Mouse (Mus musculus) CH12F3 (cell line): Measurements from ENCODE around the gene Gm7247.
"Not testable (repeated sequence)": the region's sequence is repeated elsewhere in the genome, so short reads cannot be mapped to it uniquely, and the experiment has no call there.

Experiments used
- in situ Hi-C: fragments of 300-500 bp; cut with MboI; formaldehyde crosslinking; loops from 2 replicates; pipeline ENCODE4 v1.14.3; 2020; ENCODE audit warnings: low sequenced_read_pairs

Gm7247 gene

DNA sequence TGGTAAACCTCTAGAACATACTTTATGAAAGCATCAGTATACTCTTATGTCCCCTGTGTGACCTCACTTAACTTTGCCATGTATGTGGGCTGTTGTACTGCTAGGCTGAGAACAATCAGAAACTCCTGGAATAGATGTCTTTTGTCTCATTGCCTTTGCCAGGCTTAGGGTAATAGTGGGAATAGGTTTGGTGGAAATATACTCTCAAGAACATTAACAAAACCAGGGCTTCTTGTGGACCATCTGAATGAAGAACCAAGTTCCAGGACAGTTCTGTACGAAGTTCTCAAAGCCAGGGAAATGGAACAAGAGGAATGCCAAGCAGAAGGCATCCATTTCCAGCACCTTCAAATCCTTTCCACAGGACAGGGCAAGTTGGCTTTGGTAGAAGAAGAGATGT lies at the start of gene Gm7247:
Gene Gm7247 (plus strand): TSS at position 301 of the 400 bp plus-strand sequence.
- in situ Hi-C loops, result no loop called here

DNA sequence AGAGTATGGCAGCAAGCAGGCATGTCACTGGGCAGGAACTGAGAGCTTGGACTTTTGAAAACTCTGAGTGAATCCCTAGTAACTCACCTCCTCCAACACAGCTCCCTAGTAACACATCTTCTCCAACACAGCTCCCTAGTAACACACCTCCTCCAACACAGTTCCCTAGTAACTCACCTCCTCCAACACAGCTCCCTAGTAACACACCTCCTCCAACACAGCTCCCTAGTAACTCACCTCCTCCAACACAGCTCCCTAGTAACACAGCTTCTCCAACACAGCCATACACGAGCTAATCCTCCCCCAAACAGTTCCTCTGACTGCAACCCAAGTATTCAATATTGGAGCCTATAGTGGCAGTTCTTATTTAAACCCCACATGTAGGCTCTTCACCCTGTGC lies 37.6 kb upstream of the Gm7247 start:
- in situ Hi-C loops, result no loop called here

DNA sequence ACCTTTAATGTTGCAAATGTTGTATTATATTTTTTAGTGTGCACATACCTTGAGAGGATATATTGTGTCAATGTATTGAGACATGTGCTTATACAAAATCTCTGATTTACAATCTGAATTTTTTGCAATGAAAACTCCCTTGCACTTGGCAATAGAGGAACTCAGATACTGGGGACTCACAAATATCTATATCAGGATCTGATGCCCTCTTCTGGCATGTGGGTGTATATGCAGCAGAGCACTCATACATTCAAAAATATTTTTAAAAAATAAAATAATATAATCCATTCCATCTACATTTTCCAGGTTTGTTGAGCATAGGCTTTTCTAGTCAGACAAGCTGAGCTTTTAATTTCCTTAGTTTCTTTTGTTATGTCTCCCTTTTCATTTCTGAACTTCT lies 15.5 kb upstream of the Gm7247 start:
- in situ Hi-C loops, result no loop called here

DNA sequence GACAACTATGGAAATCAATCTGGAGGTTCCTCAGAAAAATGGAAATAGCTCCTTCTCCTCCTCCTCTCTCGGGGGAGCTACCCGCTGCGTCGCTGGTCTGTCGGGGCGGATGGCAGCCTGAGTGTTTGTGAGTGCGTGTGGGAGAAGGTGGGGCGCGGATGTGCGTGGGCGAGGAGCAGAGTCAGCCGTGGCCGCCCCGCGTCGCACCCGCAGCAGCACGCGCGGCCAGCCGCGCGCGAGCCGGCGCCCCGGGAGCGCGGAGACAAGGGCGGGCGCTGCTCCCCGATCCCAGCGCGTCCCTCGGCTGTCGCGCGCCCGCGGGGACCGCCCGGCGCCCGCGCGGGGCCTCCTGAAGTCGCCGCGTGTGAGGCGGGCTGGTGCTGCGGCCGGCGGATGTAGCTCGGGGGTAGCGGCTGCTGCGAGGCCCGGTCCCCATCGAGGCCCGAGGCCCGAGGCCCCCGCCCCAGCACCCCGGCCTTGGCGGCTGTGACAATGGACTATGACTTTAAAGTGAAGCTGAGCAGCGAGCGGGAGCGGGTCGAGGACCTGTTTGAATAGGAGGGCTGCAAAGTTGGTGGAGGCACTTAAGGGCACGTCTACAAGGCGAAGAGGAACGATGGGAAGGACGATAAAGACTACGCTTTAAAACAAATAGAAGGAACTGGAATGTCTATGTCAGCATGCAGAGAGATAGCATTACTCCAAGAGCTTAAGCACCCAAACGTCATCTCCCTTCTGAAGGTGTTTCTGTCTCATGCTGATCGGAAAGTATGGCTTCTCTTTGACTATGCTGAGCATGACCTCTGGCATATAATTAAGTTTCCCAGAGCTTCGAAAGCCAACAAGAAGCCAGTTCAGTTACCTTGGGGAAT lies 3.2 kb upstream of the Gm7247 start:
- in situ Hi-C loops, result no loop called here

DNA sequence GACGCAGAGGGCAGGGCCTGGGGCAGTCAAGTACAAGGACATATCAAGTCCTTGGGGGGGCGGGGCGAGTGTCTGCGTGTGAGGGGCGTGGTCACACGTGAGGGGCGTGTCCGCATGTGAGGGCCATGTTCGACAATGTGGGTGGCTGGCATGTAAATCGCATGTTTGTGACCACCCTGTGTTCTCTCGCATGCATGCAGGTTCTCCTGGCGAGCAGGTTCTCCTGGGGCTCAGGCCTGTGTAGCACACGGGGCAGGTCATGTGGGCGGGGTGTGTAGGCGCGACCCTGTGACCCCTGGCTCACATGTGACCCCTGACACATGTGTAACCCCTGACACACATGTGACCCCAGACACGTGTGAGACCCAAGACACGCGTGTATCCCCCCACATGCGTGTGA lies 21.2 kb downstream of the Gm7247 start:
- in situ Hi-C loops, result no loop called here

DNA sequence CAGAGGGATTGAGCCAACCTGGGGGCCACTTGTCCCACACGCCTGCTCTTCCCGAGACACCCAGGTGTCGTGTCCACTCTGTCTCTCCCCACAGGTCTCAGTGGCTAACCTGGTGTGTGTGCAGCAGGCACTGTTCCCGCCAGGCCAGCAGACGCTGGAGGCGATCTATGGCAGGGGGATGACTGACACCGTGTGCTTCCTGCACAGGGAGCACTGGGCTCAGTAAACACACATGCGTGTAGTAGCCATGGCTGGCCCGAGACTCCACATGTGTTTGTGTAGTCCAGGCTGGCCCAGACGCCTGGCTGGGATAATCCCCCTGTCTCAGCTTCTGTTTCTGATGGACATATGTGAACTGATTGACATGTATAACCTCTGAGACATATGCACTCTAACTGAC lies 22.8 kb downstream of the Gm7247 start:
- in situ Hi-C loops, result no loop called here

DNA sequence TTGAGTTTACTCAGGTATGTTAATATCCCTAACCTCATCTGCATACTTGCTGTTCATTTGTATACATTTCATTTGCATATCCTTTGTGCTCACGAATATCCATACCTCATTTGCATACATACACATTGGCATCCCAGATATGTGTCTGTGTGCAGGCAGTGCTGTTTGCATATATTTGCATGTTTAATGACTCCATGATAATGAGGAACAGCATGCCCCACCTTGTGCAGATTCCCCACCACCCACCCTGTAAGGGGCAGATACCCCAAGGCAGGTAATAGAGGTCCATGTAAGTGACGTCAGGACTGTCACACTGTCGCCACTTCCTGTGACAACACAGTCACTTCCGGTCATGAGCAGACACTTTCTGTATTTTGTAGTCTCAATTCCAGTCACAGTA lies 24.2 kb downstream of the Gm7247 start:
- in situ Hi-C loops, result no loop called here

DNA sequence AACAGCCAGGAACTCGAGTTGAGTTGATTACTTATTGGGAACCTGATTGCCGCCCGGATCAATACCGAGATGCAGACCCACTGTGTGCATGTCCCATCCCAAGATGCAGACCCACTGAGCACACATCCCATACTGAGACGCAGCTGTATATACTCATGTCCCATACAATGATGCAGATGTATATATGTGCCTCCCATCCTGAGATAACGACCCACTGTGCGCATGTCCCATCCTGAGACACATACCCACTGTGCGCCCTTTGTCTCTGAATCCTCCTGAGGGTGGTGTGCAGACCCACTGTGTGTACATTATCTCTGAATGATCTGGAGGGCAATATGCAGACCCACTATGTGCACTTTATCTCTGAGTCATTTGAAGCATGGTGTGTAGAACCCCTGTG lies 26.2 kb downstream of the Gm7247 start:
- in situ Hi-C loops, result no loop called here

DNA sequence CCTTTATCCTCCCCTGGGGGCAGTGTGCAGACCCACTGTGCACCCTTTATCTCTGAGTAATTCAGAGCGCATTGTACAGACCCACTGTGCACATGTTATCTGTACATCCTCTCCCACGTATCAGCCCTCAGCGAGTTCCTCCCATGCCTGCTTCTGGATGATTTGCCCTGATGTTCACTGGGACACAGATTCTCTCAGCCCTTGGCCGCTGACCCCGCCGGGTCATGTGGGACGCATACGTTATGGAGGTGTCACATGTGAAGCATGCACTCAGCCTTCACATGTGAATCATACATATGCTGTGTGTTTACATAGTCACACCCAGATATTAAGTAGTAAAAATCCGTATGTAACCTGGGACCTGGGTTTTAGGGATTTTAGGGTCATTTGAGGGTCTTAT lies 26.7 kb downstream of the Gm7247 start:
- in situ Hi-C loops, result no loop called here

DNA sequence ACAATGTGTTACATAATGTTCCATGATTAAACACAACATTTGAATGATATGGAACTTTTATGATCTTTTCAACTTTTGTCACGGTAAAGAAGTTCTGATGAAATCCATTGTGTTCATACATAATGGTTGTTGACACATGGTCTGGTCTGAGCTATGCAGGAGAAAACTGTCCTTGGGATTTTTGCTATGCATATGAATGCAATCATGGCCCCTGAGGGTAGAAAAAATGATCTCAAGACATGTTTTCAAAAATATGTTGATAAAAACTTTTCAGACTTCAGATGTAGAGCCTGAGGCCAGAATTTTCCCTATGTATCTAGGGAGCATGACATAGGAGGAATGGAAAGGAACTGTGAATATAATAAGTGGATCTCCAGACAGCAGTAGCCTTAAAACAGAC lies 49.0 kb downstream of the Gm7247 start, which contains the start of gene Vmn2r88:
Gene Vmn2r88 (plus strand): TSS at position 301 of the 400 bp plus-strand sequence.
- in situ Hi-C loops, result no loop called here

DNA sequence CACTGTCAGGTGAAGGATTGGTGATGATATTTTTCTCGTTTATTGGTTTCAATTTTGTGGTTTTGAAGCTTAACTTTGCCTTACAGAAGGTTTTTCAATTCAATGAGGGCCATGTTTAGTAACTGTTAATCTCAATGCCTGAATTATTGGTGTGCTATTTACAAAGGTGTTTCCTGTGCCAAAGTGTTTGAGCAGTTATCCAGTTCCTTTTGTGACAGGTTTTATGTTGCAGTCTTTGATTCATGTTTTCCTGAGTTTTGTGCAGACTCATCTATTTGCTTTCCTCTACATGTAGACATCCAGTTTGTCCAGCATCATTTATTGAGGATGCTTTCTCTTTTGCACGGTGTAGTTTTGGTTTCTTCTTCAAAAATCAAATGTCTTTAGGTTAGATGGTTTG lies 62.3 kb downstream of the Gm7247 start:
- in situ Hi-C loops, result no loop called here

DNA sequence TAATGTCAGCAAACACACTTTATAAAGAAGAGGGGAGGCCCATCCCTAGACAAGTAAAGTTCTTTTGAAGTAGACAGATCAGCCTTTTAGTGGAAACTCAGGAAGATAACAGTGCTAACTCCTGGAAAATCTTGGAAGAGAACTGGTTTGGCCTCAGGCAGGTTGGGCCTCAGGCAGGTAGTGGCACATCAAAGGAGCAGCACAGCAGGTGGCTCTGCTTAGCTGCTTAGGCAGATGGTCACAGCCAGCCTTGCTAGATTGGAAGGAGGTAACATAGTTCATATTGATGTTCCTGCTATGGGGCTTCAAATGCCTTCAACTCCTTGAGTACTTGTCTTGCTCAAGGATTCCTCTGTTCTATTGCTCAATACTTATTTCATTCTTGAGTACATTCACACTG lies 68.6 kb downstream of the Gm7247 start:
- in situ Hi-C loops, result not testable (repeated sequence)

DNA sequence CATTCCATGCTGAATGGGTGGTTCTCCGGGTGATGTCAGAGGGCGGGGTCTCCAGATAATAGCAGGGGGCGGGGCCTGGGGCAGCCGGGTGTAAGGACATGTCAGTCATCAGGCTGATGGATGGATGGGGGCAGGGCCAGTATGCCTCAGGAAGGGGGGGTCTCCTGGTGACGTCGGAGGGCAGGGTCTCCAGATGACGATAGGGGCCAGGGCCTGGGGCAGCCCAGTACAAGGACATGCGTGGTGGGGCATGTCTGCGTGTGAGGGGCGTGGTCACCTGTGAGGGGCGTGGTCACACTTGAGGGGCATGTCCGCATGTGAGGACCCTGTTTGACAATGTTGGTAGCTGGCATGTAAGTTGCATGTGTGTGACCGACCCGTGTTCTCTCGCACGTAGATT lies 73.0 kb downstream of the Gm7247 start:
- in situ Hi-C loops, result no loop called here

DNA sequence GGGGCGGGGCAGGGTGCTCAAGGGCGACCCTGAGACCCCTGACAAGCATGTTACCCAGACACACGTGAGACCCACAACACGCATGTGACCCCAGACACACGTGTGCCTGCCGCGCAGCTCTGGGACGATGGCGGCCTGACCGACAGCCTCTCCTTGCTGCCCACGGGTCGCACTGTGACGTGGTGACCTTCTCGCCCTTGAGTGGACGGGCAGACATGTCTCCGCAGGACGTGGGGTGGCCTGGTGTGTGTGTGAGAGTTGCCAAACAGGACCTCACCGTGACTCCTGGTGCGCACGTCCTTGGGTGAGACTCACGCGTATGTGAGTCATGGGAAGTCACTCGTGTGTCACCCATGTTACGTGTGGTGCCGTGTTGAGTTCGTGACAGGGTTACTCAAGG lies 73.5 kb downstream of the Gm7247 start:
- in situ Hi-C loops, result no loop called here

DNA sequence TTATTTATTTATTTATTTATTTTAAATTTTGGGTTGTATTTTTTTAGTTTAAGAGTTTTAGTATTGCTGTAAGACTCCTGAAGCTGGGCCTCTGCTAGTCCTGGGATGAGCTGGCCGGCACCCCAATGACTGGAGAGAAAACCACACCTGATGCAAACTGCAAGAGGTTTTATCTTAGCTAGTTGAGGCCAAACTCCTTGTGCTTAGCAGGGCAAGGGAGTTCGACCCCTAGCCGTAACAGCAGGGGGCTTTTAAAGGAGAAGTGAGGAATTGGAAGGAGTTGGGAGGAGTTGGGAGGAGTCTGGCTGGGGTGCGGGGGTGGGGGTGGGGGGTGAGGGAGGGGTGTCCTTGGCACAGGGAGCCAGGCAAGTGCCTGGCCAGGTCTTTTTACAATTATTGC lies 77.4 kb downstream of the Gm7247 start:
- in situ Hi-C loops, result no loop called here

DNA sequence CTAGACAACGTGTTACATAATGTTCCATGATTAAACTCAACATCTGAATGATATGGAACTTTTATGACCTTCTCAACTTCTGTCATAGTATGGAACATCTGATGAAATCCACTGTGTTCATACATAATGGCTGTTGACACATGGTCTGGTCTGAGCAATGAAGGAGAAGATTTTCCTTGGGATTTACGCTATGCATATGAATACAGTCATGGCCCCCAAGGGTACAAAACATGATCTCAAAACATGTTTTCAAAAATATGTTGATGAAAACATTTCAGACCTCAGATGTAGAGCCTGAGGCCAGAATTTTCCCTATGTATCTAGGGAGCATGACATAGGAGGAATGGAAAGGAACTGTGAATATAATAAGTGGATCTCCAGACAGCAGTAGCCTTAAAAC lies 90.0 kb downstream of the Gm7247 start, which contains the start of gene Vmn2r89:
Gene Vmn2r89 (plus strand): TSS at position 301 of the 400 bp plus-strand sequence.
- in situ Hi-C loops, result not testable (repeated sequence)

DNA sequence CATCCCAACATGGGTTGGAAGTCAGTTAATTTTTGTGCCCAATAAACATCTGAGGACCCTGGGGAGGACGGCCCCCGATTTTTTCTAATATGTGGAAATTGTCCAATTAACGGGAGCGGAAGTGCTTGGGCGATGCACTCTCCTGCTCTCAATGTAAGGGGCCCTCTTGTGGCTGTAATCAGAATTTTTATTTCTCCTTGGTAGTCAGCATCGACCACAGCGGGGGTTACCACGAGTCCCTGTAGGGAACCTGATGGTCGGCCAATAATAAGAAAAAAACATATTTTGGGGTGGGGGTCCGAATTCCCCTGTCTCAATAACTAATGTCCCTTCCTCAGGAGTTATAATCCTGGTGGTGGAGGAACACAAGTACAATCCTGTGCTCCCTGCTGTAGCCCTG lies 118.7 kb downstream of the Gm7247 start:
- in situ Hi-C loops, result not testable (repeated sequence)

DNA sequence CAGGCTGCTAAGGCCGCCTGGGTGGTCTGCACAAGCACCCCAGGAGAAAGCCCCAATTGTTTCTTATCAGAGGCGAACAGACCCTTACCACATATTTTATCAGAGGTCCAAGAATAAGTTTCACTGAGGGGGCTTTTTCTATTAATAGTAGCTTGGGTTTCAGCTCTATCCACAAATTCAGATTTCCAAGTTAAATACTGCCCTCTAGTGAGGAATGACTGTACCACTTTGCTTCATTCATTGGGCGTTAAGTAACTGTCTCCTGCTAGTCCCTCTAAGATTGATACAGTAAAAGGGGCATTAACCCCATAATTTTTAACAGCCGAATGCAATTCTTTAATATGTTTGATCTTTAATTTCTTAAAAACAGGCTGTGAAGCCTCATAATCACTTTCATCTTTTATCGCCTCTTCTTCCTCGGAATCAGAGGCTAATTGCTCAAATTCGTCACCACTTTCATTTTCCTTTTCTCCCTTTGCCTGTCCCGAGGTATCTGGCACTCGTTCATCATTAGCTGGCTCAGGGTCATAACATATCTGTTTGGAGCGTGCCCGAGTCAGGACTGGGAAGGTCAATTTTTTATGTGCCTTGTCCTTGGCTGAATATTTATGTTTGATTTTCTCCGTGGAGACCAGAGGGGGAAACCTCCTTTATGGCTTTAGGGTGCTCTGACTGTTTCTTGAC lies 119.9 kb downstream of the Gm7247 start:
- in situ Hi-C loops, result not testable (repeated sequence)

DNA sequence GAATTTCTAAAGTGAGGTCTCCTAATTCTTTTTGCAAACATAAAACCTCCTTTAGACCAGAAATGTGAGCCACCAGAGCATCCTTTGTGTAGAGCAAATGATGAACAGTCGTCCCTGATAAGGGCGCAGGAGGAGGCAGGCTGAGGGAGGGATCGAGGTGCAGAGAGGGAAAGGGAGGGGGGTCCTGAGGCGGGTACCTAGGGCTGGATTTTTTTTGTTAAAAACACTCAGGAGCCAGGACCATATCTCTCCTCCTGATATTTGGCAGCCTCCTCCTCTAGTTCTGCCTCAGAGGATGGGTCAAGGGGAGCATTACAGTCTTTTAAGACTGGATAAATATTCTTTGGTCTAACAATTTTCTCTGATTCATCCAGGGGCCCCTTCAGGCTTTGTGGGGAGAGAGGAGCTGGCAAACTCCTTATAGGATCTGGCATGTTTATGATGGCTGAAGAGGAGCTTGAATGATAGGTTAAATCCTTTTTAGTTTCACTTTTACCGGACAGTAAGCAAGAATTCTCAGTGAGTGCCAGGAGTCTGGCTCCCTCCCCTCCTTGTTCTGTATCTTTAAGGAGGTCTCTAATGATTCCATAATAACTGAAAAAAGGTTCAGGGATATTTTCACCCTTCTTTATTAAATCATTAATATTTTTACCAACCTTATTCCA lies 120.6 kb downstream of the Gm7247 start:
- in situ Hi-C loops, result no loop called here

DNA sequence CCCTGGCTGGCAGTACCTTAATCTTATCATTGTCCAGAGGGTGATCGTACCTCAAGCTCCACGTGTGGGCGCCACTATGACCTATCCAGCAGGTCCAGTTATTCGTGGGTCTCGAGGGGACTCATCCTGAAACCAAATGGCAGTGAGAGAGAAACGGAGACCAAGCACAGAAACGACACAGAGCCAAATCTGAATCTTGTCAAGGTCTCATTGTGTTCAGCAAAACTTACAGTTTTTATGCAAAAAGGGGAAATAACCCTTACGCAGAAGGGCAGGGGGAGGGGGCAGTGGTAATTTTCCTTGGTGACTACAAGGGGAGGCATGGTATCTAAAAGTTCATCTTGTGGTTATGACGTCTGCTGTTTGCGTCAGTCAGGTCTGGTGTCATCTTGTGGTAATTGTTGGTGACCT lies 121.4 kb downstream of the Gm7247 start:
- in situ Hi-C loops, result not testable (repeated sequence)

DNA sequence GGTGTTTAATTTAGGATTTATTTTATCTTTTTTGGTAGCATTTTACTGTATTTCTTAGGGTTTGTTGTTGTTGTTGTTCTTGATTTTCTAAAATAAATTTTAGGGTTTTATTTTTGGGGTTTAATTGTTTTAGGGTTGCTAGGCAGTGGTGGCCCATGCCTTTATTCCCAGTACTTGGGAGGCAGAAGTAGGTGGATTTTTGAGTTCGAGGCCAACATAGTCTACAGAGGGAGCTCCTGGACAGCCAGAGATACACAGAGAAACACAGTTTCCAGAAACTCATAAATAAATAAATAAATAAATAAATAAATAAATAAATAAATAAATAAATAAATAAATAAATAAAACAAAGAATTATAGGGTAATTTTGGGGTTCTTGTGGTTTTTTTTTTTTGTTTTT lies 122.1 kb downstream of the Gm7247 start:
- in situ Hi-C loops, result no loop called here

DNA sequence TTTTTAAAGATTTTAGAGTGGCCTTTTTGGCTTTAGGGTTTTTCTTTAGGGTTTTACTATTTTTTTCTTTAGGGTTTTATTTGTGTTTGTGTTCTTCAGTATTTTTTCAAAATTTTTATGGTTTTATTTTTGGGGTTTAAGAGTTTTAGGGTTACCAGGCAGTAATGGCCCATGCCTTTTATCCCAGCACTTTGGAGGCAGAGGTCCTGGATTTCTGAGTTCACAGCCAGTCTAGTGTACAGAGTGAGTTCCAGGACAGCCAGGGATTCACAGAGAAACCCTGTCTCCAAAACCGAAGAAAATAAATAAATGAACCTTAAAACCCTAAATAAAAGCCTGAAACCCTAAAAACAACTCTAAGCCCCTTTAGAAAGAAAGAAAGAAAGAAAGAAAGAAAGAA lies 124.6 kb downstream of the Gm7247 start:
- in situ Hi-C loops, result no loop called here
